35 mouse cellular contexts compared by ENCODE assay signal in the genomic region with DNA sequence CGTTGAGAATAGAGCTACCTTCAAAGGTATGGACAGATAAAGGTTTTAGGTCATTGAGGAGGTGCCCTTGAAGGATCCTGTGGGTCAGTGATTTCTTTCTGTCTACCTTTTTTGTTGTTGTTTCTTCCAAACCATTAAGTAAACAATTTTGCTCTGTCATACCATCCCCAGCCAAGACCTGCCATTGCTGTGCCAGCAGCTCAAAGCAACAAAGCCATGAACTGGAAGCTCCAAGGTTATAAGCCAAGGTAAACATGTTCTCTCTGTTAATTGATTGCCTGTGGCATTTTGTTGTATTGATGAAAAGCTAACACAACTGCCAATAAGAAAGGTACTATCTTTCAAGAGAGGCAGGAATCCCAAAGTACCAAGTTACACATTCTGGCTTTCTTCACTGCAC.
"Had no signal": no experiment of that assay in that cellular context is flagged by ENCODE, and none has a peak within 500 bp of the region (broad histone marks: within the 10 kb centered on the region; RNA-seq: fewer than 3 reads in every experiment).

No protein-coding gene starts in this region.

- H3K4me1 ChIP-seq: heart, embryonic 10.5 days; heart, embryonic 12.5 days; heart, embryonic 13.5 days; heart, embryonic 15.5 days; hindbrain, embryonic 10.5 days; hindbrain, embryonic 12.5 days; hindbrain, embryonic 13.5 days; hindbrain, embryonic 15.5 days; intestine, embryonic 15.5 days; kidney, embryonic 15.5 days had no signal

- H3K9me3 ChIP-seq: heart, embryonic 10.5 days; heart, embryonic 12.5 days; heart, embryonic 13.5 days; heart, embryonic 15.5 days; hindbrain, embryonic 10.5 days; hindbrain, embryonic 12.5 days; hindbrain, embryonic 13.5 days; hindbrain, embryonic 15.5 days; intestine, embryonic 15.5 days; kidney, embryonic 15.5 days had no signal

- ATAC-seq: hindbrain, embryonic 16.5 days; hindbrain, postnatal 0 days; inflammation-experienced regulatory T-cells, adult 6 months; intestine, embryonic 15.5 days; intestine, embryonic 16.5 days; intestine, postnatal 0 days had no signal

- H3K27ac ChIP-seq: heart, embryonic 10.5 days; heart, embryonic 13.5 days; heart, embryonic 15.5 days; hindbrain, embryonic 10.5 days; hindbrain, embryonic 12.5 days; hindbrain, embryonic 13.5 days; hindbrain, embryonic 14.5 days; hindbrain, embryonic 15.5 days; hindbrain, postnatal 0 days; intestine, embryonic 15.5 days; kidney, embryonic 15.5 days; kidney, postnatal 0 days; layer of hippocampus, adult 2 months had no signal

- H3K9ac ChIP-seq: heart, embryonic 12.5 days; heart, embryonic 13.5 days; heart, embryonic 15.5 days; hindbrain, embryonic 12.5 days; hindbrain, embryonic 13.5 days; hindbrain, embryonic 14.5 days; hindbrain, embryonic 15.5 days; intestine, embryonic 15.5 days; kidney, embryonic 15.5 days had no signal

- H3K36me3 ChIP-seq: heart, embryonic 10.5 days; heart, embryonic 12.5 days; heart, embryonic 13.5 days; heart, embryonic 15.5 days; hindbrain, embryonic 10.5 days; hindbrain, embryonic 12.5 days; hindbrain, embryonic 13.5 days; hindbrain, embryonic 15.5 days; intestine, embryonic 15.5 days; kidney, embryonic 15.5 days had no signal

- H3K4me3 ChIP-seq: heart, embryonic 10.5 days; heart, embryonic 12.5 days; heart, embryonic 13.5 days; heart, embryonic 15.5 days; hindbrain, embryonic 10.5 days; hindbrain, embryonic 12.5 days; hindbrain, embryonic 13.5 days; hindbrain, embryonic 15.5 days; intestine, embryonic 15.5 days; kidney, embryonic 15.5 days; layer of hippocampus, adult 2 months had no signal

- H3K27me3 ChIP-seq: heart, embryonic 12.5 days; heart, embryonic 13.5 days; heart, embryonic 15.5 days; hindbrain, embryonic 12.5 days; hindbrain, embryonic 13.5 days; hindbrain, embryonic 15.5 days; intestine, embryonic 15.5 days; kidney, embryonic 15.5 days had no signal

- H3K4me2 ChIP-seq: heart, embryonic 11.5 days; heart, embryonic 12.5 days; heart, embryonic 13.5 days; heart, embryonic 15.5 days; hindbrain, embryonic 12.5 days; hindbrain, embryonic 13.5 days; hindbrain, embryonic 14.5 days; hindbrain, embryonic 15.5 days; intestine, embryonic 15.5 days; kidney, embryonic 15.5 days had no signal

- DNase-seq: heart, postnatal 10 days; heart, postnatal 14 days; heart, postnatal 36 days; heart, postnatal 4 days; kidney, adult 11 months; kidney, adult 18-20 months; kidney, adult 2 months; kidney, adult 8-10 months; kidney, adult 9 months; kidney, postnatal 10 days; kidney, postnatal 14 days; kidney, postnatal 25 days; kidney, postnatal 36 days; kidney, postnatal 4 days; layer of hippocampus, adult 9-11 months; layer of hippocampus, postnatal 36 days had no signal
